Mouse (Mus musculus): ENCODE data around the gene Cdk5r1.

Gene Cdk5r1

DNA sequence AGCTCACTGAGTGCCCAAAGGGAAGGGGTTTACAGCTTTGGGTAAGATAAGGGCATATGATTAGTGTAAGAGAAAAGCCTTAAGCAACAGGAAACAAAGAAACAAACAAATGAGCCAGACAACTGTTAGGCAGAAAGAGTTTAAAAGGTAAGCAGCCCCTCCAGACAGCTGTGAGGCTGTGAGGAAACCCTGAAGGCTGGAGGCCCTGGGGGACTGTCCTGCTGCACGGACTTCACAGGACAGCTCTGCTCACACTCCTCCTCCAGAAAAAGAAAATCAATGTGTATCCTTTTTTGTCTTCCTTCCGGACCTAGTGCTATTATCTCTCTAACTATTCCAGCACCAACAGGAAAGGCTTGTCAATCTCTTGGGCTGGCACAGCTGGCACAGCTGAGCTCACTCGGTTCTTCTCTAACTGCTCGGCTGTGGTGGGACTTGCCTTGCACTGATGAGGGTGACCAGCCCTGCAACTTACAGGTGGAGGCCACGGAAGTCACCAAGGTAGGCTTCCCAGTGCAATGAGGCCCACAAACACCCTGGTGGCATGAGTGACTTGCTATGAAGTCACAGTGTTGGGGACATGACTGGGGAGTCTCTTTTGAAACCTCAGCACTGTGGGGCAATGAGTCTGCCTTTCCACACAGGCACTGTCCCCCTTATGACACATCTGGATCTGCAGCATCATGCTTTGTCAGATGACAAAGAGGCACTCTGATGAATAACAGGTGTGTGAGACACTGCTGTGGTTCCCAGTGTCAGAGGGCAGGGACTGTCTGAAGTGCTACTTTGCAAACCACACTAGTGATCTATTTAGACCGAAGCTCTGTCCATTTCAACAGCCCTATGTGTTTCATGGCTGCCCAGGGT is 27.9 kb downstream of the Cdk5r1 start:
- DNase-seq = no peak

DNA sequence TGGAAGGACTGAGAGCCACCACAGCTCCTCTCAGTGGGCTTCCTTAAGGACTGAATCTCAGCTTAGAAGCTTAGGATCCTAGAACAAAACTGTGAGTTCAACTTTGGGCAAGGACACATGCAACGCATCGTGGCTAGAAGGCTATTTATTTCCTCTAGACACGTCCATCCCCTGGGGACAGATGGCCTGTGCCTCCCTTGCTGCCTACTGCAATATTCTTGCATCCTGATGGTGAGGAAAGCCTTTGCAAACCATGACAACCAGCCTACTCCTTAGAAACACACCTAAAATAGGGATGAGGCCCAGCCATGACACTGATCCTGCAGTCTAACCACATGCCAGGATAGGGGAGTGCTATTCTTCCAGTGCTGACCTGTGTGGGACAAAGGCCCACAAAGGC is 28.8 kb downstream of the Cdk5r1 start:
- DNase-seq = no peak

DNA sequence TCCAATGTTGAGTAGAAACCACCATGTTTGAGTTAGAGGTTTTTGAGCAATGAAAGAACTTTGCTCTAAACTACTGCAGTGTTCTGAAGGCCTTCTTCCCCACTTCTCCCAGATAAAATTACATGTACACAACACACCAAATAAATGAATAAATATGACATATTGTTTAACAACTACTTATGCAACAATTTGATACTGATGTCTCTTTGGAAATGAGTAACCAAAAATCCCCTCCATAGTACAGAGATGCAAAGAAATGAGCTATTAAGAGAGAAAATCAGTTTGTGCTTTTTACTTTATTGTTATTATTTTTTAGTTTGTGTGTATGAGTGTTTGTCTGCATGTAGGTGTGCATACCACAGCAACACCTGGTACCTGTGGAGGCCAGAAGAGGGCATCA is 29.7 kb downstream of the Cdk5r1 start:
- DNase-seq = no peak

DNA sequence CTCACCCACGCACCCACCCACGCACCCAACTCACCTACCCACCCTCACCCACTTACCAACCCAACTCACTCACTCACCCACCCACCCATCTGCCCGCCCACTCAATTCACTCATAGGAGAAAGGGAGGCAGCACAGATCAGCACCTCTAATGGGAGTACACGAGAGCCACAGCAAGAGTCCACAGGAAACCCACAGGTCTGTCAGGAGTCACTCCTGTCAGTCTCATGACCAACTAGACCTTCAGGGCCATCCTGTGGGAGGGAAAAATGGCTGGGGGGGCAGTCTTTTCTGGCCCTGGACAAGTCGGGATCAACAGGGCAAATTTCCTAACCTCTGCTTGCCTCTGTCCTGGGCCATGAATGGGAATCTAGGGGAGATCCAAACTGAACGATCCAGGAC is 31.0 kb downstream of the Cdk5r1 start:
- DNase-seq = no peak

DNA sequence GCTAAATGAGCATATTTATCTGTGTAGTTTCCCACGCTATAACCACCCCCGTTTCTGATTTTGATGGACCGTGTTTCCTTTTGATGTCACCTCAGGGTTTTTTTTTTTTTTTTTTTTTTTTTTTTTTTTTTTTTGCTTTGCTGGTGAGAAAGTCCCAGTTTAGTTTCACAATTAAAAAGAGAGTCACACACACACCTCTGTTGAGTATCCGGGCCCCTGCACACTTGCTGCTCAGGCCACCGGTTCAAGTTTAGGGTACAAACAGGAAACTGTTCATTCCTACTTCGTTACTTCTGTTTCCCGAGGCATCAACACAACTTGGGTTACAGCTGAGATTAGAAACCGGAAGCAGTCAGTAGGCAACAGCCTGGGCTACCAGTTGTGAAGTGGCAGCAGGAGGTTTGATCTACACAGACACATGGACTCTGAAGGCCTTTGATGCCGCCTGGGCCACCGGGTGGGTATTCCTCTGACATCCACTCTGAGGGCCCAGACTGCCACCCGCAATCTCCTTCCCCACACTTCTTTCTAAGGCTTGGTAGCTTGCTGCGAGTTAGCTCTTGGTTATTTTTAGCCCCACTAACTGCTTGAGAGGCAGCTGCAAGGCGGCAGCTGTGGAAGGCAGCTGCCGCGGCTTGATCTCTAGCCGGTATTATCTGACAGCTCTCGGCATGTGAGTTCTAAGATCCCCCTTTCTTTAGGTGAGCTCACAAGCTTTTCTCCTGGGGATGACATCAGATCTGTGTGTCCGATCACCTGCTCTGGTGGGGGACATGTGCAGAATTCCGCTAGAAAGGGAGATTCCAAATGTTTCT is 31.7 kb downstream of the Cdk5r1 start:
- DNase-seq = no peak

DNA sequence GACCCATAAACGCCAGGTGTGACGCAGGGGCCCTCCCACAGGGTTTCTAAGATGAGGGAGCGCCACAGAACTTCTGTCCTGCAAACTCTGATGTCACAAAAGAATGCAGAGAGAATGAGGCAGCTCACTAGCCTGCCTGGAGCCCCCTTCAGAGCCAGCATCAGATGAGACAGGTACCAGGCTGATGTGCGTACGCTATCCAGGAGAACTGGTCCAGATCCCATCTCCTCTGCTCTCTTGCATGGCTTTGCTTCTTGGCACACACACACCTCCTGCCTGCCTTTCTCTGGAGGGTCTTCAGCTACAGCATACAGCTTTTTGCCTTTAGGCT is 32.3 kb downstream of the Cdk5r1 start:
- DNase-seq = no peak

DNA sequence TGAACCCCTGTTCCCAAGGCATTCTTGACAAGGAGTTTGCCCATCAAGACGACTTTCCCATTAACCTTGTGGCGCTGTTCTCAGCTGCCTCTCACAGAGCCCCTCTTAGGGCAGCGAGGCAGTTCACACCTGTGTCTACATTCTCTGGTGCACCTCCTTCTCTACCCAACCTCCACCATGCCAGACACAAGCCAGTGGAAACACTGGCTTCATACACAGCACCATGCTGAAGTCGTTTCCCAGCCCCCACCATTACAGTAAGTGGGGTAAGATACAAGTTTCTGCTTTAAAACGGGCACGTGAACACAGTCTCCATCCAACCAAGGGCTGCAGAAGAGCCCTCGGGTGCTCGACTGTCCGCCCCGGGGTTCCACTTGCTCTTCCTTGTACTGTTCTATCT is 33.3 kb downstream of the Cdk5r1 start:
- DNase-seq = no peak

DNA sequence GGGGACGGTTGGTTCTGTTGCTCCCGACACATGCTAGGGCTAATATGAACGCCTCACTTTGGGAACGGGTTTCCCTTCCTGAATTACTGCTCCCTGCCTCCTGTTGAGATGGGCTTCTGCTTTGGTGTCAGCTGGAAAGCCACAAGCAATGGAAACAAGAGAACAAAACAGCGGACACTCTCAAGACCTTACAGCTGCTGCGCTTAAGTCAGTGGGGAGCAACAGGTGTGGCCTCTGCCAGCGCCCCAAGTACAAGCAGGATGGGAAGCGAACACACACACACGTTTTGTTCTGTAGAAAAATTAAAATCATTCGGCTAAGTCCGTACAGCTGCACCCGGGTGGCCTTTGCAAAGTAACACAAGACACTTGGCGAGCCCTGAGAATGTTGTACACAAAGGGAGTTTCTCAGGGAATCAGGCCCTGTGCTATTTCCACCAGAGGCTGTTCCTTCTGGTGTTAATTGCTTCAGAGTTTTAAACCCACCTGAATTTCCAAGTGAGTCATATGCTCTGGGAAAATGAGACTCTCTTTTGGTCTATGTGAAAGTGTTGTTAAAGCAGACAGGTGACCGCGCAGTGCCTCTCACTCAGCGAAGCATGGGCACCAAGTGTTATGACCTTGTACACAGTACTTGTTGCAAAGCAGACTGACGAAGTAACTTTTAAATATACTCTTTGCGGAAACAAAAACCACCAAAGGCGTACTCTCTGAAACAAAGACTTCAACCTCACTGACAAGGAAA is 35.7 kb downstream of the Cdk5r1 start:
- DNase-seq = no peak

DNA sequence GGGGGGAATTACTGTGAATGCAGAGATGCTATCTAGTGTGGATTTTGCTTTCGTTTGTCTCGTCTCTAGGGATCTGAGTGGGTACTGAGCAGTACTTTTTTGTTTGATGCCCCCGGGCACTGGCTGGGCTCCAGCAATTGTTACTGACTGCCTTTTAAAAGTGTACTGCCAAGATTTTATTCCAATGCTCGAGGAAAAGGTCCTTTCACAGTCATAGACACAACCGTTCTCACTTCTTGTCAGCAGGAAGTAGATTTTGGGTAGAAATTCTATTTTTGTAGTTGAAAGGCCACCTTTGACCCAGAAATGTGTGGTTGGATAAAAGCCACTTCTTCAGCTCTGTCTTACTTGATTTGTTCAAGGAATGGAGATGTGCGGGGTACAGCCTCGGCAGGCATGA is 37.0 kb downstream of the Cdk5r1 start:
- DNase-seq = no peak

DNA sequence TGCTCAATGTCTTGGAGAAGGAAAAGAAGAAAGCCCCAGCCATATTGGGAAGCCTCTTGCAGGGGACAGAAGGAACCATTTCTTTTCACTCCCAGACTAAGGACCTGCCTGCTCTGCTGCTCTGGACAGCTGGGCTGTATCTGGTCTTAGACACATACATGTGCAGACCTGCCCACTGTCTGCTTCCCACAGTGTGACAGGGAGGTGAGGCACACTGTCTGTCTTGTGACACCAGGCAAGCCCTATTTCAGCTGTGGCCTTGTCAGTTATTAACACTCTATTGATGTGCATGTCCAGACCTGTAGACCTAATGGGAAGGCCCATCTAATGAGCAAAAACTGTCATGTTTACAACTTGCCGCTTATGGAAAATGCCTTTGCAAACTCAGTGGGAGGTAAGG is 38.5 kb downstream of the Cdk5r1 start:
- DNase-seq = no peak

DNA sequence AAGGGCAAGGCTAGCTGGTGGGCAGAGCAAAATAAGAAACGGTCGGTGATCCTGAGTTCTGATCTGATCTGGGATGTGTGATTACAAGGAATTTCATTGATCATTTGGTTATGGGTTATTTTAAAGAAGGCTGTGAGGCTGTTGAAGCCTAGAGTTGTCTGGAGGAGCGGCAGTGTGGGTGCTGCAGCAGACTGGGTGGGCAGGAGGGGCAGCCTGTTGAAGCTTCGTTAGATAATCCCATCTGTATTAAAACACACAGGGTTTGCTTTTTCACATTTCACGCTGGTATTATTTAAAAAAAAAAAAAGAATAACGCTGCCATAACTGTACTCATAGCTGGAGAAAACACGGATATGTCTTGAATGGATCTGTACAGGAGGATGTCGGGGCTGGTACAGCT is 39.1 kb downstream of the Cdk5r1 start:
- DNase-seq = no peak

DNA sequence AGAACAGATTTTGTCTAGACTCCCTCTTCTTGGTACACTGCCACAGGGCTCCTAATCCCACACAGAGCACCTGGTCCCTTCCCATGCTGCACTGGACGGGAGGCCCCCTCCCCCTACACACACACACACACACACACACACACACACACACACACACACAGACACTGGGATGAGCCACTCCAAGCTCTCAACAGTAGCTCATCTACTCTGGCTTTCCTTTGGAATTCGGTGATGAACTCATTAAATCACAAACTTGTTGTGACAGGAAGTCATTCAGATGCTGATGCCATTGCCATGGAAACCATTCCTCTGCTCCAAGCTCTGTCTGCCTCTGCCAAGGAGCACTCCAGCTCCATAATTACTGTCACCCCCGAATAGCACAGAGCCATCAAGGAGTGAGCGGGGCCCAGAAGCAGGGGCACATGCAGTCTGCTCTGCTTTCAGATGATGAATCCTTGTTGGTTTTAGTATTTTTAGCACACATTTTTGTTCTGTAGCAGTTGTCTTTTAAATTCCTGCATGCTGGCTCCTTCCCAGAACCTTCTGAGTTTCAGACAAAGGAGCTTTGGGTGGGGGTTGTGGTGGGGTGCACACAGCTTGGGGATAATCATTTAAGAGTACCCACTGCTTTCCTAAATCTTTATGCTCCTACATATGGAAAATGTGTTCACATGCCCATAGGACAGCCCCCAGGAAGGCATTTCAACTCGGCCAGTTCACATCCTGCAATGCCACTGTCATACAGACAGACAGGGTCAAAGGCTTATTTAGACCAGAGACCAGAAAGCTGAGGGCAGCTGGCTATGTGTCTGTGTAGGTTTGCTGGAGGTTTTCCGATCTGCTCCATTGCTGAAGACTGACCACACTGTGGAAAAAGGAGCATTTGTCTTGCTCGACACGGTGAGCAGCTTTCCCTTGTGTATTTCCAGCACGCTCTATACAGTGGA is 41.9 kb downstream of the Cdk5r1 start:
- peak; percentile 22 for DNase-seq

DNA sequence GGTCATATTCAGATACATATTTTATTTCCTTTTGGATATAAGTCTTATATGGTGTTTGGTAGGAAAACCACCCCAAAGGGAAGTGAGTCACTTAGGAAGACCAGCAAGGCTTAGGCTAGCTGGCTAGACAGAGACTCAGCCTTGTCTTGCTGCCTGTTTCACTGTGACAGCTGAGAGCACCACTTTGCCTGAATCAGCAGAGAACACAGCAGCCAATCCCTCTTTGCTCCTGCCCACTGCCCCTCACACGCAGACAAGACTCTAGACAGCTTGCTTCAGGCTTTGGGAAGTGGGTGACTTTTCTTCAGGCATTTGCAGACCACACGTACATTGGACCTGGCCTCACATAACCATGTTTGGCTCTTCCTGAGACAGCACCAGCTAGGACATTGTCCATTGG is 44.3 kb downstream of the Cdk5r1 start:
- DNase-seq = no peak

DNA sequence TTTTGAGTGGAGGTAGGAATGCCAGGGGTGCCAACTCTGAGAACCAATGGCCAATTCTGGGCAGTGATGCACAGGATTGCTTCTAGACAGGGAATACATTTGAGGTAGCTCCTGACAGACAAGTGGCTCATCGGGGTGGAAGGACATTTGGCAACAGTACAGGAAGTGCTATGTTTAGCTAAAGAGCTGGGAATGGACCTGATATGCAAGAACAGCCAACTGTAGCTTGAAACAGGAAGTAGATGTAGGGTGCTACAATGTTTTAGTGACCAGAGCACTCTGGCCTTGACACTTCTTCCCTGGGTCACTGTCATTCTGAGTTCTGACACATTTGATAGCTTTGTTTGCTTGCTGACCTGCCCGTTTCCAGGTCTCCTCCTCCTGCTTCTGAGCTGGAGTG is 46.0 kb downstream of the Cdk5r1 start:
- no peak for DNase-seq

DNA sequence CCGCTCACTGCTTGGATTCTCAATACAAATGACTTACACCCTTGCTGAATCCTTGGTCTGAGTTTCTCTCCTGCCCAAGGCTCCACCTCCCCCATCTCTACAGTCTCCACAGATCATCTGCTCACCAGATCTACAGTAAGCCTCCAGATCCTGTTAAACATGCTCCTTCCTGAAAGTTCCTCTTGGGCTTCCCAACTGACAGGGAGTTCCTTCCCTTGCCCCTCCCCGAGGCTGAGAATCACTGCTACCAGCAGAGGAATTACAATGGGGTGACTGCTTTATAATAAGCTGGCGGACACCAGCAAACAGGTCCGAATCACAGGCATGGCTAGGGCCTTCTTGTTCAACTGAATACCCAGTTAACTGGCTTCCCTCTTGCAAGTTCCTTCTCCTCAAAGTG is 46.6 kb downstream of the Cdk5r1 start:
- DNase-seq = no peak

DNA sequence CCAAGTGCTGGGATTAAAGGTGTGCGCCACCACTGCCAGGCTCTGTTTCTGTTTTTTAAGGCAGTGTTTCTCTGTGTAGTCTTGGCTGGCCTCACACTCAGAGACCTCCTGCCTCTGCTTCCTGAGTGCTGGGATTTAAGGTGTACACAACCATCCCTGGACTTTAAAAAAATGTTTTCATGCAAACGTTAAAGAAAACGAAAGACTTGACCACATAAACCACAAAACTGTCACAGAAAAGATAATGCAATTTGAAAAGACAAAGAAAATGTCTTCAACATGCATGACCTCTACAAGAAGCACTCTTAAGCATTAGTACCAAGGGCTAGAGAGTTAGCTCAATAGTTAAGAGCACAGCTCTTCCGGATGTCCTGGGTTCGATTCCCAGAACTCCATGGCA is 47.4 kb downstream of the Cdk5r1 start:
- DNase-seq = no peak

DNA sequence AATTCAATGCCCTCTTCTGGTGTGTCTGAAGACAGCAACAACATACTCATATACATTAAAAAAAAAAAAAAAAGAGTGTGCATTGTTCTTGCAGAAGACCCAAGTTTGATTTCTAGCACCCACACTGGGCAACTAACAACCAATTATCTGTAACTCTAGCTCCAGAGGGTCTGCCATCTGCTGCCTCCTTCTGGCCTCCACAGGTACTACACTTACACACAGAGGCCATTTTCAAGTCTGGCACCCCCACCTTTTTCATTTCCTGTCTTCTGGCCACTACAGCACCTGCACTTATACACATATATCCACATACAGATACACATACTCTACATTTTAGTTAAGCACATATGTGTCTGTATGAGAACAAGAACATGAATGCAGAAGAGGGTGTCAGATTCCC is 50.9 kb downstream of the Cdk5r1 start:
- no peak for DNase-seq

DNA sequence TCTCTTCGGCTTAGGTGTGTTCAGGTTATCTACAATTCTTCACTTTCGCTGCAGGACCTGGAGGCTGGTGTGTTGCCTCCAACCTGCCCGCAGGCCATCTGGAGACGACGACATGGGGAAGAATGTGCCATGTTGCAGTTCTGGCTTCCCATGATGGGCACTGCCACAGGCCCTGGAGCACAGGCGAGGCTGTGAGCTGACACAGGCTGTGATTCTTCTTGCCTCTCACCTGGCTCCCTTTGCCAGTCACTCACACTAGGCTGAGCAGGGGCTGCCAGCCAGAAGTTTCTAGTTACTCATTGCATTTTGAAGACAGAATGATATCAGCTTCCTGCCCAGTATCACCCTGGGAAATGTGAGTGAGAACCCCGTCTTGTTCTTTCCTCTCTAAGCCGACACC is 52.3 kb downstream of the Cdk5r1 start:
- DNase-seq = no peak
